Mouse (Mus musculus): ENCODE data around the gene Glyat. TPM values are rescaled to one million over a fixed set of nuclear protein-coding genes. Genes with fewer than 3 reads are reported as not detected.
"Not testable (repeated sequence)": the region's sequence is repeated elsewhere in the genome, so short reads cannot be mapped to it uniquely, and the experiment has no call there.

Glyat gene
- polyA plus RNA-seq, 1 experiment: not detected

DNA sequence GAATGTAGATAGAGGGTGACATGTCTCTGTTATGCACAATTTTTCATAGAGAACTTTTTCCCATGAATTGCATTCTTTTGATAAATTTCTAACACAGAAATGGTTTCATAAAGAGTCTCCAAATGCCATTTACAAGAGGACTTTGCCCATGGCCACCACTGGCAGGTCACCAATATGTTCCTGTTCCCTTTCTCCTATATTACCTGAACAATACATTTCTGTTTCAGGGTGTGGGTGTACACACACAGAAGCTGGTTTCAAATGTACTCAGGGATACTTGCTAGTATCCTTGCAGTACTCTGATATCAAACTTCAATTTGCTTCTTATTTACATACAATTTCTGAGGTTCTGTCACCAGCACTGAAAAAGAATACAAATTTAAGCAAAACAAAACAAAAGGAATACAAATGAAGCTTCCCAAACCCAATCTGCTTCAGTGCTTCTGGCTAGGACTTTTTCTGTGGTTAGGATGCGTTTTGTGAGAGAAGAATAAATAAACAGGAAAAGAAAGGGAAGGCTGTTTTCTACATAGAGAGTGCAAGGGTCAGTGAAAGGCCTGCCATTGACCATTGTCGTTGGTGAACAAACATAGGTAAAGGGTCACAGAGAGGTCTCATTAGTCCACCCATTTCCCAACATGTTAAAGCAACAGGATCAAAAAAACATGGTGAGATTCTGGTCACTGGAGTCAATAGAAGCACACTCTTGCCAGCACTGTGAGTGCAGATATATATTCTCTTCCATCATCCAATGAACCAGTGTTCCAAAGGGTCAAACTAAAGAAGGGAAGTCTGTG, 32.2 kb upstream of the Glyat start:
- Histone ChIP-seq H3K4me1 (ENCODE audit: control insufficient read depth, insufficient read depth, low read length) (peaks cover 8% of the 10 kb centered on the region; the same call in 1 of the 2 replicates), H3K27ac (ENCODE audit: insufficient read depth, low read depth, low read length) (no peak overlapping the region), H3K4me3 (ENCODE audit: insufficient read depth, low read depth, low read length) (no peak overlapping the region)
- WGBS: 47% methylated on average over 2 of the region's 2 CpGs
- TF ChIP-seq POLR2A (IDR thresholded peaks at IDR 0.05; ENCODE audit: insufficient read depth, low read depth, low read length): no peak
- no peak for TF ChIP-seq CTCF (IDR thresholded peaks at IDR 0.05; ENCODE audit: insufficient read depth, low read depth, low read length)

GRCm38 (mm10) chr19:12608336-12608735, 24.8 kb upstream of the Glyat start:
- Histone ChIP-seq H3K4me3 (ENCODE audit: insufficient read depth, low read depth, low read length) (no peak overlapping the region), H3K4me1 (ENCODE audit: control insufficient read depth, insufficient read depth, low read length) (no peaks in the 10 kb centered on the region), H3K27ac (ENCODE audit: insufficient read depth, low read depth, low read length) (no peak overlapping the region)
- no peak for TF ChIP-seq CTCF (IDR thresholded peaks at IDR 0.05; ENCODE audit: insufficient read depth, low read depth, low read length)
- no peak for TF ChIP-seq POLR2A (IDR thresholded peaks at IDR 0.05; ENCODE audit: insufficient read depth, low read depth, low read length)

DNA sequence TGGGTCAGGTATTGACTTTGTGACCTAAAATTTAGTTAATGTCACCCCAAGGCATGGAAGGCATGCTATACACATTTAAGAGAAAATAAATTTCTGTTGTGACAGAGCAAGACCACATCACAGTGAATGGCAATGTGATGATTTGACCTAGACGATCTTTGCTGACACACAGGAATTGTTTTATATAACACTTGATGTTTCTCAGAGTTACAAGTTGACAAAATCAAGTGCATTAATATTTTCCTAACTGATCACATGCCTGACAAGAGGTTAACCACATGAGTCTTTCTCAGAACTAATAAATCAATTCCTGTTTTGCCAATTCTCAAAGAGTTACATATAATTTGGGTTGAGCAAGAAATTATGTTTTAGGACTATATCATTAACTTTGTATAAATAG, 19.5 kb upstream of the Glyat start:
- WGBS: 79% methylated on average over 1 of the region's 1 CpGs
- Histone ChIP-seq H3K27ac (ENCODE audit: insufficient read depth, low read depth, low read length) (no peak overlapping the region), H3K4me1 (ENCODE audit: control insufficient read depth, insufficient read depth, low read length) (no peaks in the 10 kb centered on the region), H3K4me3 (ENCODE audit: insufficient read depth, low read depth, low read length) (no peak overlapping the region)
- TF ChIP-seq POLR2A (IDR thresholded peaks at IDR 0.05; ENCODE audit: insufficient read depth, low read depth, low read length) (no peak), CTCF (IDR thresholded peaks at IDR 0.05; ENCODE audit: insufficient read depth, low read depth, low read length) (no peak)

DNA sequence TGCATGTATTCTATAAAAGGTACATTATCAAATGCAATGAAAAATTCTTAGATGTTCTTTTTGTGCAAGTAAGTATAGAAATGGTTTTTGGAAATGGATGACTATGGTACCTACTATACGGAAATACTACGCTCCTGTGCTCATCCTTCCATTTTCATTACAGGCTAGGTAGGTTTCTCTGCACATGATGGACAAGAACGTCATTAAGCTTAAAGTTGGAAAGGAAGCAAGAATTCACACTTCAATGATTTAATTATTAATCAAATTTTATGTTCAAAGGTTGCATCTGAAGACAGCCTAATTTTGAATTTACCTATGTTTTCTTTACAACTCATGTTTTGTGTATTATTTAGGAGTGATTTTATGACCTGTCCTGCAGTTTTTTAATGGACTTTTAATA, 1.2 kb downstream of the Glyat start:
- no peak for TF ChIP-seq CTCF (IDR thresholded peaks at IDR 0.05; ENCODE audit: insufficient read depth, low read depth, low read length)
- Histone ChIP-seq H3K4me3 (ENCODE audit: insufficient read depth, low read depth, low read length) (no peak overlapping the region), H3K4me1 (ENCODE audit: control insufficient read depth, insufficient read depth, low read length) (no peaks in the 10 kb centered on the region), H3K27ac (ENCODE audit: insufficient read depth, low read depth, low read length) (no peak overlapping the region)
- WGBS: 83% methylated on average over 3 of the region's 3 CpGs

GRCm38 (mm10) chr19:12634963-12635362, 1.9 kb downstream of the Glyat start:
- H3K4me3 ChIP-seq (ENCODE audit: insufficient read depth, low read depth, low read length): no peak overlapping the region
- TF ChIP-seq POLR2A (IDR thresholded peaks at IDR 0.05; ENCODE audit: insufficient read depth, low read depth, low read length): no peak
- 86% methylated on average over 4 of the region's 4 CpGs for WGBS
- no peak overlapping the region for H3K27ac ChIP-seq (ENCODE audit: insufficient read depth, low read depth, low read length)
- H3K4me1 ChIP-seq (ENCODE audit: control insufficient read depth, insufficient read depth, low read length): no peaks in the 10 kb centered on the region

GRCm38 (mm10) chr19:12636863-12637262, 3.8 kb downstream of the Glyat start:
- Histone ChIP-seq H3K4me3 (ENCODE audit: insufficient read depth, low read depth, low read length) (no peak overlapping the region), H3K4me1 (ENCODE audit: control insufficient read depth, insufficient read depth, low read length) (no peaks in the 10 kb centered on the region), H3K27ac (ENCODE audit: insufficient read depth, low read depth, low read length) (no peak overlapping the region)
- TF ChIP-seq POLR2A (IDR thresholded peaks at IDR 0.05; ENCODE audit: insufficient read depth, low read depth, low read length) (no peak), CTCF (IDR thresholded peaks at IDR 0.05; ENCODE audit: insufficient read depth, low read depth, low read length) (no peak)
- WGBS: 74% methylated on average over 3 of the region's 3 CpGs

DNA sequence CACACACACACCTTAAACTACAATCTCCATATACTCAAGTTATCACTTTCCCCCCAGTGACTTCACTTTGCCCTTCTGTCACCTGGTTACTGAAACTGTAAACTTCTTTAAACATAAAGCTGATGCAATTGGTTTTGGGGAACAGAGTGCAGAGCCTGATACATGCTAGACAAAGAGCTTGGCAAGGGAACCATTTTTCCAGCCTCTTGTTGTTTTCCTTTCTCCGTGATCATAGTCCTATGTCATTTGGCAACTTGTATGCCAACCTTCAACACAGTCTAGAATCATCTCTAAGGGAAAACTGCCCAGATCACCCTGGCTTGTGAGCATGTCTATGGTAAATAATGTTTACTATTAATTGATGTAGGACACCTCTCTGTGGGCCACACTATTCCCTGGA, 4.9 kb downstream of the Glyat start:
- Histone ChIP-seq H3K27ac (ENCODE audit: insufficient read depth, low read depth, low read length) (no peak overlapping the region), H3K4me3 (ENCODE audit: insufficient read depth, low read depth, low read length) (no peak overlapping the region), H3K4me1 (ENCODE audit: control insufficient read depth, insufficient read depth, low read length) (no peaks in the 10 kb centered on the region)
- TF ChIP-seq CTCF (IDR thresholded peaks at IDR 0.05; ENCODE audit: insufficient read depth, low read depth, low read length): no peak
- no peak for TF ChIP-seq POLR2A (IDR thresholded peaks at IDR 0.05; ENCODE audit: insufficient read depth, low read depth, low read length)
- WGBS: 59% methylated on average over 1 of the region's 1 CpGs

GRCm38 (mm10) chr19:12649511-12649910, 16.4 kb downstream of the Glyat start:
- H3K4me3 ChIP-seq (ENCODE audit: insufficient read depth, low read depth, low read length): no peak overlapping the region
- no peaks in the 10 kb centered on the region for H3K4me1 ChIP-seq (ENCODE audit: control insufficient read depth, insufficient read depth, low read length)
- TF ChIP-seq CTCF (IDR thresholded peaks at IDR 0.05; ENCODE audit: insufficient read depth, low read depth, low read length) (no peak), POLR2A (IDR thresholded peaks at IDR 0.05; ENCODE audit: insufficient read depth, low read depth, low read length) (no peak)
- H3K27ac ChIP-seq (ENCODE audit: insufficient read depth, low read depth, low read length): no peak overlapping the region

- no peak for TF ChIP-seq POLR2A (IDR thresholded peaks at IDR 0.05; ENCODE audit: insufficient read depth, low read depth, low read length)
- TF ChIP-seq CTCF (IDR thresholded peaks at IDR 0.05; ENCODE audit: insufficient read depth, low read depth, low read length): no peak
- 85% methylated on average over 1 of the region's 1 CpGs for WGBS
- no peak overlapping the region for H3K4me3 ChIP-seq (ENCODE audit: insufficient read depth, low read depth, low read length)
- no peaks in the 10 kb centered on the region for H3K4me1 ChIP-seq (ENCODE audit: control insufficient read depth, insufficient read depth, low read length)
- H3K27ac ChIP-seq (ENCODE audit: insufficient read depth, low read depth, low read length): no peak overlapping the region
Measured at GRCm38 (mm10) chr19:12666156-12666555, 33.0 kb downstream of the Glyat start.

DNA sequence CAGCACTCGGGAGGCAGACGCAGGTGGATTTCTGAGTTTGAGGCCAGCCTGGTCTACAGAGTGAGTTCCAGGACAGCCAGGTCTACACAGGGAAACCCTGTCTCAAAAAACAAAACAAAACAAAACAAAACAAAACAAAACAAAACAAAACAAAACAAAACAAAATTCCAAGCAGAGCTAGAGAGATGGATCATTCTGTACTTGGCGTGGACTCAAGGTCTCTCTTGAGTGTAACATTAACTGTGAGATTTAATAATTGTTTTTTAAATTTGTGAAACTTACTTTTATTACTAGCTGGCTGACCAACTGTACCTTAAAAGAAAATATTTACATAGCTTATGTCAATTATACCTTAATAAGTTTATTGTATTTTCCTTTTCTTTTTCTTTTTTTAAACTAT, 35.5 kb downstream of the Glyat start:
- H3K4me3 ChIP-seq (ENCODE audit: insufficient read depth, low read depth, low read length): not testable (repeated sequence)
- WGBS: 98% methylated on average over 3 of the region's 3 CpGs

More for the DNA sequence above, 35.5 kb downstream of the Glyat start:
- H3K27ac ChIP-seq (ENCODE audit: insufficient read depth, low read depth, low read length); H3K4me1 ChIP-seq (ENCODE audit: control insufficient read depth, insufficient read depth, low read length): not testable (repeated sequence)

Measured in olfactory bulb, adult 2 months (tissue).